Mouse (Mus musculus) splenic B cell, adult 2 months (primary cell): Measurements from ENCODE around the gene Trim63.
"Not testable (repeated sequence)": the region's sequence is repeated elsewhere in the genome, so short reads cannot be mapped to it uniquely, and the experiment has no call there.

Experiments used
- DNase-seq: peaks from one replicate; pipeline ENCODE4 v3.0.0-alpha.2; 2011; ENCODE audit warnings: low read depth, low spot score
- H3K27me3 ChIP-seq: 2 replicates; pipeline ENCODE4 v1.6.1; 2012; ENCODE audit warnings: mild to moderate bottlenecking, low read length, moderate library complexity, mixed read lengths; ENCODE audit not compliant: control insufficient read depth, poor library complexity, insufficient read depth, severe bottlenecking
- H3K36me3 ChIP-seq: 2 replicates; pipeline ENCODE4 v1.6.1; 2012; ENCODE audit warnings: mild to moderate bottlenecking, low read length, moderate library complexity, mixed read lengths; ENCODE audit not compliant: control insufficient read depth, poor library complexity, insufficient read depth, severe bottlenecking

Gene Trim63

DNA sequence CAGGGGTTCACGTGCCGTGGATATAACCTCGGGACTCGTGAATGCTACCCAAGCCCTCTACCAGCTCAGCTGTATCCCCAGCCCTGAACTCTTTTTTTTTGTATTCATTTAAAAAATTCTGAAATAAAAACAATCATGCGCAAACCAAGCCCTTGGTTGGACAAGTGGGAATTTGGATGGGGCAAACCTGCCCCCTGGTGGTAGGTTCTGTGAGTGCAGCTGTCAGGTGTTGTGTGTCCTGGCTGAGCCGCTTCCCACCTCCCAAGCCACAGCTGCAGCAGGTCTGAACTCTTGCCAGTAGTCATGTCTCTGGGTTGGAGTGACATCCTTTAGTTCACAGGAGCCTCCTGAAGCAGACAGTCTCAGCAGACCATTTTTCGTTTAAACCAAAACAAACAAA, 22.9 kb upstream of the Trim63 start:
- Histone ChIP-seq H3K27me3 (no peaks in the 10 kb centered on the region), H3K36me3 (no peaks in the 10 kb centered on the region)
- DNase-seq = peak; percentile 90

DNA sequence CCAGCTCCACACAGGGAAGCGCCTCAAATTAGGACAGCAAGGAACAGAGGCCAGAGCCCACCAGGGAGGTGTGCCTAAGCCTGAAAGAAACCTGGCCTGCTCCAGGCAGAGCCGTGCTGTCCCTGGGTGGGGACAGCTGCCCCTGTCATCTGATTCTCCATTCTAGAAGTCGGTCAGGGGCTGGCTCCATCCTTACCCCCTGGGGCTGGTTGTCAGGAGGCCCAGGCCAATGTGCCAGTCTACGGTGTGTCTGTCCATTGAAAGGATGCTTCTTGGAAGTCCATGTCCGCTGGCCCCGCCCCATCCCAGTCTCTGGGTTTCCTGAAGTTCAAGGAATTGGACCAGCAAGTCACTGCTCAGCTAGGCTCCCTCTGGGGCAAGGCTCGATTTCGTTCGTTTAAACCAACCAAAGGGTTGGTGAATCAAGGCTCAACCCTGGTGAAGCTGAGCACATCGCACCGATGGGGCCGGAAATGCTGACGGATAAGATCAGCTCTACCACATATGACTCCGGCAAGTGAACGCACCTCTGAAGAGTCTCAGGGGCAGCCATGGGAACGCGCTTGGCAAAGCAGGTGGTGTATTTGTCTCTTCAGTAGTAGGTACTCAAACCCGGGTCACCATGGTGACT, 21.7 kb upstream of the Trim63 start:
- Histone ChIP-seq H3K36me3 (no peaks in the 10 kb centered on the region), H3K27me3 (no peaks in the 10 kb centered on the region)
- DNase-seq = no peak

DNA sequence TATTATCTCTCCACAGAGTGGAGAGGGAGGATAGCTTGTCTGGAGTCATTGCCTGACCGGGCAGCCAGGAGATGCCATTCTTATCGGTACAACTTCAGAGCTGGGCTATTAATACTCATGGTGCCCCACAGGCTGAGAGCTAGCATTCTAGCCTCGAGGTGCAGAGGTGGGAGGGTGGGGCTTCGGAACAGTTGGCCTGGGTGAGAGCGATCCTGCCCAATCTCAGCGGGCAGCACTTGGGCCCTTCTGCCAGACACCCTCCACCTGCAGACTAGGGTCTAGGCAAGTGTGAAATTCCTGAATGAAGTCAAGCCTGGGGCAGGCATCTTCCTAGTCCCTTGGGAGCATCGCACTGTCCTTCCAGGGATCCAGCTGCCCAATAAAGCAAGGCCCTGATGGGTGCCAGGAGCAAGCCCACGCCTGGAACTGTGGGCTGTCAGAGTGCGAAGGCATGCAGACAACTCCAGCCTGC, 21.2 kb upstream of the Trim63 start:
- DNase-seq = no peak
- H3K36me3 ChIP-seq = no peaks in the 10 kb centered on the region
- no peaks in the 10 kb centered on the region for H3K27me3 ChIP-seq

DNA sequence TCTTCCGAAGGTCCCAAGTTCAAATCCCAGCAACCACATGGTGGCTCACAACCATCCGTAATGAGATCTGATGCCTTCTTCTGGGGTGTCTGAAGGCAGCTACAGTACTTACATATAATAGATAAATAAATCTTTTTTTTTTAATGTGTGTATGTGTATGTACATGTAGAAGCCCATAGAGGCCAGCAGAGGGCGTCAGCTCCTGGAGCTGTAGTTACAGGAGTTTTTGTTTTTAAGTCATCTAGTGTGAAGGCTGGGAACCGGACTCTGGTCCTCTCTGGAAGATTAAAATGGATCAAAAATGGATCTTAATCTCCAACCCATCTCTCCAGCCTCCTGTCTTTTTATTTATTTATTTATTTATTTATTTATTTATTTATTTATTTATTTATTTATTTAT, 18.8 kb upstream of the Trim63 start:
- H3K36me3 ChIP-seq, DNase-seq, H3K27me3 ChIP-seq: not testable (repeated sequence)

DNA sequence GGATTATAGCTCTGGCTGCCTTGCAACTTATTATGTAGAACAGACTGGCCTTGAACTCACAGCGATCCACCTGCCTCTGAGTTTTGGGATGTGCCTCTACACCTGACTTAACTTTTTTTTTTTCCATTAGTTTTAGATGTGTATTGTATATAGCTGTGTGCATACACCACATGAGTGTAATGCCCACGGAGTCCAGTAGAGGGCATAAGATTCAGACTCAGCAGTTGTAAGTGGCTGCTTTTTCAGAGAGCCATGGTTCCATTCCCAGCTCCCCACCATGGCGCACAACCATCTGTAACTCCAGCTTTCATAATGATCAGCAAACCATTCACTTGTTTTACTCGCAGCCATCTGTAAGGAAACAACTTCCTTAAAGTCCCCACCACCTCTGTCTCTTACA, 18.4 kb upstream of the Trim63 start:
- peak; percentile 28 for DNase-seq
- H3K36me3 ChIP-seq = no peaks in the 10 kb centered on the region
- H3K27me3 ChIP-seq = no peaks in the 10 kb centered on the region

DNA sequence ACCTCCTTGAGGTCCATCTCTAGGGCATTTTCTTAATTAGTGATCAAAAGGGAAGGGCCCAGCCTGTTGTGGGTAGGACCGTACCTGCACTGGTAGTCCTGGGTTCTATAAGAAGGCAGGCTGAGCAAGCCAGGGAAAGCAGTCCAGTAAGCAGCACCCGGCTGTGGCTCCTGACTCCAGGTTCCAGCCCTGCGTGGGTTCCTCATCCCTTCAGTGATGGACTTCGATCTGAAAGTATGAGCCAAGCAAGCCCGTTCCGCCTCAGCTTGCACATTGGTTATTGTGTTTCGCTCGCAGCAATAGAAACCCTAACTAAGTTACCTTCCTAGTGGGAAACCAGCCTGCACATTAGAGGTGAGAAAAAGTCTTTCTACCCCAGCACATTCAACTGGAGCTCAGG, 17.6 kb upstream of the Trim63 start:
- no peak for DNase-seq
- no peaks in the 10 kb centered on the region for H3K27me3 ChIP-seq
- H3K36me3 ChIP-seq = no peaks in the 10 kb centered on the region

DNA sequence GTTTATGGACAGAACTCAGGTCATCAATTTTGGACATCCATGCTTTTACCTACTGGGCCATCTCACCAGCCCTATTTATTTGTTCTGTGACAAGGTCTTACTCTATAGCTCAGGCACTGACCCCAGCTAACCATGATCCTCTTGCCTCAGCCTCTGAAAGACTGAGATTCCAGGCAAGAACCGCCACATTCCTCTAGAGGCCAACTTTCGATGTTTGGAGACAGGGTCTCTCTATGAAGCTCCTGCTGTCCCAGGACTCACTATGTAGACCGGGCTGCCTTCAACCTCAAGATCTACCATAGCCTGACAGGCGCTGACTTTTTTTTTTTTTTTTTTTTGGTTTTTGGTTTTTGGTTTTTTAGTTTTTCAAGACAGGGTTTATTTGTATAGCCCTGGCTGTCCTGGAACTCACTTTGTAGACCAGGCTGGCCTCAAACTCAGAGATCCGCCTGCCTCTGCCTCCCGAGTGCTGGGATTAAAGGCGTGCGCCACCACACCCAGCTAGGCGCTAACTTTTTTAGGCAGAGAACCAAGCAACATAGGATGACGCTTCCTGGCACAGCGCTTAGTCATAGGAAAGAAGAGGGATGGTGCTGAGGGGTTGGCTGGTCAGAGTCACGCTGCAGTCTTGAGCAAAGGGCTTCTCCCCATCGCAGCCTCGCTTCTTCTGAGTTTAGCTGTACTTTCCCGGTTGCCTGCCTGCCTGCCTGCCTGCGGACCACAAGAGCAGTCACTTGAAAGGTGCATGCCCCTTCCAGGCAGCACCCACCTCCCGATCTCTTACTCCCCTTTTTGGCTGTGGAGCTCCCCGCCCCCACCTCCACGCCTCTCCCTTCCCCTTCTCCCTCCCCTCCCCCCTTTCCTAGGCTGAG, 16.1 kb upstream of the Trim63 start:
- Histone ChIP-seq H3K27me3 (no peaks in the 10 kb centered on the region), H3K36me3 (no peaks in the 10 kb centered on the region)
- no peak for DNase-seq

DNA sequence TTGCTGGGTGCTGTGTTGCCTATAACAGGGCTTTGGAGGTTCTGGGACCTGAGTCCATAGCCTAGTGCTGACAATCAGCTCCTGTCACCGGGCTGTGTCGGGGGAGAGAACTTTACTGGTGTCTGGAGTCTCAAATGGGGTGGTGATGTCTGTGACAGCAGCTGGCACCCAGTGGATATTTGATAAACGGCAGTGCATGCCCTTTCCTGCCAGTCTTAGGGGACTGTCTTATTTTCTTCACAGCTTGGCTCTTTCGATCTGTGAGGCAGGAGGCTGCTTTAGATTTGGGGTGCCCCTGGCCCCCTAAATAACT, 15.5 kb upstream of the Trim63 start:
- DNase-seq = no peak
- H3K27me3 ChIP-seq = no peaks in the 10 kb centered on the region
- no peaks in the 10 kb centered on the region for H3K36me3 ChIP-seq

DNA sequence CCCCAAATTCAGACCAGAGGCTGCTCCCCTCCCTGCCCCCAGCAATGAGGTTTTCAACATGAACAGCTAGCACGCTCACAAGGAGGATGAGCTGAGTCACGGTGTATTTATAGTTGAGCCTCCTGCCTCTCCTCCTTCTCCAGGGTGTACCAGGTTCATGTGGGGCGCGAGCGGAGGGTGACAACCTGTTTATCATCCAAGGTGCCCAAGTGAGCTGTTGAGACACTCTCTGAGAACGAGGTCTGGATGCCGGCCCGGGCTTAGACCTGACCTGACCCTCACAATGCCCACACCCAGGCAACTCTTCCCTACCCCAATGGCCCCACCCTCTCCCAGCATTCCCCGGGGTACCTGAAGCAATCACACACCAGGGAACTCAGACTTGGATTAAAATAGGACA, 14.6 kb upstream of the Trim63 start:
- H3K27me3 ChIP-seq = no peaks in the 10 kb centered on the region
- no peak for DNase-seq
- no peaks in the 10 kb centered on the region for H3K36me3 ChIP-seq

DNA sequence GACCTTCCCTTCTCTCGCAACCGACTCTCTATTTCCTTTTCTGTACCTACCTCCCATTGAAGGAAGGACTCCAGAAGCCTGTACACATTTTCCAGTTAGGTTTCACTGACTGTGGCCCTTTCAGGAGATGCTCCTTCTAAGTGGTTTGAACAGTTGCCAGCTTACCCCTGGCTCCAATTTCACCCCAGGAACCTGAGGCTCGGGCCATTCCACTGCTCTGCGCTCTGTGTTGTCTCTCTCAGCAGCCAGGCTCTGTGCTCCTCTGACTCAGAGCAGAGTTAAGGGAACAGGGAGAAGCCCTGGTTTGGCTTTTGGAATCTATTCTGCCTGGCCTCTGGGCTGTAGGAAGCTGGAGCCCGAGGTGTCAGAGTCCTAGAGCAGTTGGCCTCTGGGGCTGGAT, 12.8 kb upstream of the Trim63 start:
- no peak for DNase-seq
- no peaks in the 10 kb centered on the region for H3K27me3 ChIP-seq
- H3K36me3 ChIP-seq = no peaks in the 10 kb centered on the region

DNA sequence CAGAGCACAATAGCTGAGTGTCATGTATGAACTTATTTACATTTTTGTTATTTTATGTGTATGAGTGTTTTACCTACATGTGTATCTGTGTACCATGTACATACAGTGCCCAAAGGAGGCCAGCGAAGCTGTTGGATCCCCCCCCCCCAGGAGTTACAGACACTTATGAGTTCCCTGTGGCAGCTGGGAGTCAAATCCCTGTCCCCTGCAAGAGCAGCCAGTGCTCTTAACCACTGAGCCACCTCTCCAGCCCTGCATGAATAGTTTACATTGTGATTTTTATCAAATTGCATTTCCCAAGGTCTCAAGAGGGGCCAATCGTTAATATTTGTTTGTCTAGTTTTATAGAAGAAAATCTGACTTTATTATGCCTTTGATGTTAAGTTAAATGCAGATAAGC, 8.0 kb upstream of the Trim63 start:
- Histone ChIP-seq H3K36me3 (no peaks in the 10 kb centered on the region), H3K27me3 (no peaks in the 10 kb centered on the region)
- no peak for DNase-seq

DNA sequence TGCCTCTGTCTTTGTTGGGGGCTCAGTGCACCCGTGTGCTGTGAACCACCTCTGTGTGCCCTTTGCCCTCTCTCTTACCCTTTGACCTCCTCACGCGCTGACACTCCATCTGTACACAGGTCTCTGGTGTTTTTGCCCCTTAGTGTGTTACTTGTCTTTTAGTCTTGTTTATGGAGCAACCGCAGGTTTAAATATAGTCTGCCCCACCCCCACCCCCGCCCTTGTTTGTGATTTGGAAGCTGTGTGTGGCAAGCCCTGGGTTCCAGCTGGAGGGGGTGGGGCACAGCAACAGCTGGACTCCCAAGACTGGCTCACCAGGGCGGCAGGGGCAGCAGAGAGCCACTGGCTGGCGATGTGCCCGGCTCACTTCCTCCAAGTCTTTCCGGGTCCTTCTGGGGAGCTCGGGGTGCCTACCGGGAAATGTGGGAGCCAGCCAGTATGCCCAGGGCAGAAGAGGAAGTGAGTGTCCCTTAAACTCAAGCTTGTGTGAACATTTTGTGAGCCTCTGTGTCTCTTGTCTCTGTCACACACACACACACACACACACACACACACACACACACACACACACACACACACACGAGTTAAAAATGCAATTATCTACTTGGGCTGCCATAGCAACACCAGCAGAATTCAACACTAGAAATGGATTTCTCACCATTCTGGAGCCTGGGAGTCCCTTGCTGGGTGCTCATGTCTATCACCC, 7.4 kb upstream of the Trim63 start:
- no peaks in the 10 kb centered on the region for H3K27me3 ChIP-seq
- H3K36me3 ChIP-seq = no peaks in the 10 kb centered on the region
- peak; percentile 50 for DNase-seq

DNA sequence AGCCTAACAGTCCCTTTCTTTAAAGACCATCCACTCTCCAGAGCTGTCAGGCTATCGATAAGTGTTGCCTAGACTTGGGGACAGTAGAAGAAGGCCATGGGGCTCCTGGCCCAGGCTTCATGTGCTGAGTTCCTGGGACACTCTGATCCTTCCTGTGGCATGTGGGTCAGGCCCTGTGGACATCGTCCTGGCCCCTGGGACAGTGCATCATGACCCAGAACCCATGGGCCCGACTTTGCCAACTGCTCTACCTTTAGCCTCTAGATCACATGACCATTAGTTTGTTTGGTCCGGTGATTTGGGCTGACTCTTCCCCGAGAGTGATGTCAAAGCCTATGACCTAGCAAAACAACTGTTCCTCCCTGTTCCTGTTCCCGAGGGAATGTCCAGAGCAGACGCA, 4.8 kb upstream of the Trim63 start:
- no peaks in the 10 kb centered on the region for H3K27me3 ChIP-seq

DNA sequence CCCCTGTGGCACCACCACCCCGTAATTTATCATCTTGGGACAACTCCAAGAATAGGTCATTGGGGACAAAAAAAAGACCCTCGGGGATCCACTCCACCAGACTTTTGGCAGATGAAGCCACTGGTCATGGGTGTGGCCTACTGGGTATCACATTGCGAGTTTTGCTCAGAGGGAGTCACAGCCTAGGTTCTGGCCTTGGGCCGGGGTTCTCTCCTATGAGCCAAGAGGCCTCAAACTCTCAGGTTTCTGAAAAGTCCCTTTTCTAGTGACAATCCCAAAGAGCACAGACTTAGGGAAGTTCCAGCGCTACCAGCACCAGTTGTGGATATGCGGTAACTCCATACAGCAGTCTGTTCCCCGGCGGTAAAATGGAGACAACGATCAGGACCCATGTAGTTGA, 4.3 kb upstream of the Trim63 start:
- H3K27me3 ChIP-seq = no peaks in the 10 kb centered on the region
- no peak for DNase-seq
- H3K36me3 ChIP-seq = no peaks in the 10 kb centered on the region

More for the DNA sequence above, 4.8 kb upstream of the Trim63 start:
- H3K36me3 ChIP-seq = no peaks in the 10 kb centered on the region
- no peak for DNase-seq

DNA sequence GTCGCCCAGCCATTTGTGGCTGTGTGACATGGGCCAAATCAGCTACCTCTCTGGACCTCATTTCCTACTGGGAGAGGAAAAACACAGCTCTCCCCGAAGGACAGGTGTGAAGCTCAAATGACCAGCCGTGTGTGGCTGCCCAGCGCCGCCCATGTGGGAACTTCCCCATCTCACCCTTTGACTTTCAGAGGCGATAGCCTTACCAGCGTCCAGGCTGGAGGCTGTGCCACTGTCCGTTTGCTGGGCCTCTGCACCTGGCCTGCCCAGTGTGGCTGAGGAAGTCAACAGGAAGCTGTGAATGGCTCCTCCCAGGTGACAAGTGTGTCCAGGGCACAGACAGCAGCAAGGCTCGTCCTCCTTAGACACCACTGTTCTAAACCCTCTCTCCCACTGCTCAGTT, 3.1 kb upstream of the Trim63 start:
- DNase-seq = no peak
- H3K36me3 ChIP-seq = no peaks in the 10 kb centered on the region
- no peaks in the 10 kb centered on the region for H3K27me3 ChIP-seq
